Mouse (Mus musculus) MEL (cell line): ENCODE data around the gene Lgr6. TPM values are rescaled to one million over a fixed set of nuclear protein-coding genes. Genes with fewer than 3 reads are reported as not detected.

Source experiments
- DNase-seq: peaks from one replicate; pipeline ENCODE4 v3.0.0; 2011; ENCODE audit warnings: low read depth, low spot score
- H3K27ac ChIP-seq: 2 replicates; pipeline ENCODE4 v1.5.1; 2012; ENCODE audit warnings: low read depth, mild to moderate bottlenecking, control low read depth, low read length, moderate library complexity; ENCODE audit not compliant: control insufficient read depth
- H3K27me3 ChIP-seq, 2 experiments: fragments of 150-350 bp in 1 of 2; sonication (generic) in 1 of 2; 2 replicates each; pipeline ENCODE4 v1.6.1; 2012; ENCODE audit warnings: low read length in 2 of 2, mild to moderate bottlenecking in 2 of 2, improper control_type of control experiment in 1 of 2, moderate library complexity in 1 of 2; ENCODE audit not compliant: insufficient read depth in 2 of 2, control insufficient read depth in 1 of 2
- H3K36me3 ChIP-seq, 2 experiments: 2 replicates each; pipeline ENCODE4 v1.6.1; 2012 to 2014; ENCODE audit warnings: low read length in 2 of 2, improper control_type of control experiment in 1 of 2, inconsistent platforms in 1 of 2, mild to moderate bottlenecking in 1 of 2; ENCODE audit not compliant: insufficient read depth in 2 of 2, control insufficient read depth in 1 of 2
- H3K4me1 ChIP-seq, 2 experiments: fragments of 150-350 bp in 1 of 2; sonication (generic) in 1 of 2; 2 replicates each; pipeline ENCODE4 v1.6.1; 2012; ENCODE audit warnings: low read length in 2 of 2, improper control_type of control experiment in 1 of 2, mild to moderate bottlenecking in 1 of 2; ENCODE audit not compliant: insufficient read depth in 2 of 2, control insufficient read depth in 1 of 2
- H3K4me3 ChIP-seq, 2 experiments: fragments of 150-350 bp in 1 of 2; sonication (generic) in 1 of 2; 2 replicates each; pipeline ENCODE4 v1.5.1; 2012; ENCODE audit warnings: low read depth in 2 of 2, low read length in 2 of 2, mild to moderate bottlenecking in 2 of 2, moderate library complexity in 2 of 2, control low read depth in 1 of 2, improper control_type of control experiment in 1 of 2; ENCODE audit not compliant: control insufficient read depth in 1 of 2, insufficient read depth in 1 of 2
- H3K79me2 ChIP-seq: 2 replicates; pipeline ENCODE4 v1.6.1; 2012; ENCODE audit warnings: mild to moderate bottlenecking, low read length, moderate library complexity; ENCODE audit not compliant: control insufficient read depth, poor library complexity, insufficient read depth
- H3K9ac ChIP-seq: 2 replicates; pipeline ENCODE4 v1.6.1; 2012; ENCODE audit warnings: low read depth, mild to moderate bottlenecking, control low read depth, low read length, moderate library complexity; ENCODE audit not compliant: control insufficient read depth, poor library complexity, severe bottlenecking
- H3K9me3 ChIP-seq: fragments of 150-350 bp; sonication (generic); replicated peaks from 2 replicates; pipeline ENCODE4 v1.6.1; 2012; ENCODE audit warnings: mild to moderate bottlenecking, low read length, improper control_type of control experiment, moderate library complexity; ENCODE audit not compliant: insufficient read depth
- CHD1 ChIP-seq: IDR thresholded peaks from 2 replicates; pipeline ENCODE4 v1.6.1; 2012; ENCODE audit warnings: low read depth, mild to moderate bottlenecking, inconsistent platforms, low read length, improper control_type of control experiment
- CHD2 ChIP-seq: IDR thresholded peaks from 2 replicates; pipeline ENCODE4 v1.6.1; 2011; ENCODE audit warnings: low read length, improper control_type of control experiment
- CTCF ChIP-seq, 3 experiments: IDR thresholded peaks in 2 of 3; conservative IDR thresholded peaks in 1 of 3; 2 replicates each; pipeline ENCODE4 v1.5.1; 2011 to 2012; ENCODE audit warnings: low read length in 3 of 3, low read depth in 2 of 3, mild to moderate bottlenecking in 2 of 3, improper control_type of control experiment in 1 of 3, inconsistent platforms in 1 of 3, mixed read lengths in 1 of 3, moderate library complexity in 1 of 3; ENCODE audit not compliant: control insufficient read depth in 1 of 3, insufficient read depth in 1 of 3, poor library complexity in 1 of 3, severe bottlenecking in 1 of 3
- ETS1 ChIP-seq: IDR thresholded peaks from 2 replicates; pipeline ENCODE4 v1.6.1; 2012; ENCODE audit warnings: low read depth, mild to moderate bottlenecking, inconsistent platforms, low read length, improper control_type of control experiment, moderate library complexity
- GATA1 ChIP-seq: IDR thresholded peaks from 2 replicates; pipeline ENCODE4 v1.6.1; 2011; ENCODE audit warnings: low read depth, low read length, improper control_type of control experiment
- MXI1 ChIP-seq: IDR thresholded peaks from 2 replicates; pipeline ENCODE4 v1.6.1; 2011; ENCODE audit warnings: mild to moderate bottlenecking, low read depth, low read length, improper control_type of control experiment
- MYB ChIP-seq: IDR thresholded peaks from 2 replicates; pipeline ENCODE4 v1.6.1; 2011; ENCODE audit warnings: mild to moderate bottlenecking, low read depth, low read length, improper control_type of control experiment
- MYC ChIP-seq: IDR thresholded peaks from 2 replicates; pipeline ENCODE4 v1.6.1; 2011; ENCODE audit warnings: low read depth, mild to moderate bottlenecking, low read length, improper control_type of control experiment, moderate library complexity
- POLR2A ChIP-seq, 2 experiments: IDR thresholded peaks; 2 replicates each; pipeline ENCODE4 v1.6.1; 2011 to 2012; ENCODE audit warnings: low read length in 2 of 2, mild to moderate bottlenecking in 2 of 2, control low read depth in 1 of 2, improper control_type of control experiment in 1 of 2, low read depth in 1 of 2, moderate library complexity in 1 of 2; ENCODE audit not compliant: control insufficient read depth in 1 of 2, insufficient read depth in 1 of 2, poor library complexity in 1 of 2
- POLR2AphosphoS5 ChIP-seq: IDR thresholded peaks from 2 replicates; pipeline ENCODE4 v1.6.1; 2012; ENCODE audit warnings: low read depth, borderline replicate concordance, mild to moderate bottlenecking, inconsistent platforms, low read length, moderate library complexity, mixed read lengths
- RAD21 ChIP-seq: IDR thresholded peaks from 2 replicates; pipeline ENCODE4 v1.6.1; 2011; ENCODE audit warnings: mild to moderate bottlenecking, low read depth, low read length, improper control_type of control experiment
- SMC3 ChIP-seq: IDR thresholded peaks from 2 replicates; pipeline ENCODE4 v1.6.1; 2011; ENCODE audit warnings: low read depth, low read length, improper control_type of control experiment
- TAL1 ChIP-seq: IDR thresholded peaks from 2 replicates; pipeline ENCODE4 v1.6.1; 2012; ENCODE audit warnings: mild to moderate bottlenecking, inconsistent platforms, low read length, moderate library complexity, mixed read lengths
- TCF12 ChIP-seq: IDR thresholded peaks from 2 replicates; pipeline ENCODE4 v1.6.1; 2014; ENCODE audit warnings: low read depth, mild to moderate bottlenecking, inconsistent platforms, low read length, improper control_type of control experiment, moderate library complexity
- USF1 ChIP-seq: IDR thresholded peaks from 2 replicates; pipeline ENCODE4 v1.6.1; 2014; ENCODE audit warnings: low read depth, mild to moderate bottlenecking, inconsistent platforms, low read length, improper control_type of control experiment, moderate library complexity
- USF2 ChIP-seq, 2 experiments: IDR thresholded peaks; 2 replicates each; pipeline ENCODE4 v1.6.1; 2011 to 2012; ENCODE audit warnings: improper control_type of control experiment in 2 of 2, low read length in 2 of 2, borderline replicate concordance in 1 of 2, inconsistent platforms in 1 of 2, low read depth in 1 of 2, mild to moderate bottlenecking in 1 of 2; ENCODE audit not compliant: insufficient read depth in 1 of 2
- polyA plus RNA-seq, 2 experiments: library from polyadenylated mRNA; stranded (reverse) in 1 of 2; unstranded in 1 of 2; fragments of >175 nt in 1 of 2; fragments of >200 nt in 1 of 2; gene quantifications; 2 replicates each; pipeline versions ENCODE4 v1.2.1 to v1.2.4; 2012; ENCODE audit warnings: low replicate concordance in 2 of 2, low read depth in 1 of 2; ENCODE audit not compliant: insufficient read length in 2 of 2, insufficient read depth in 1 of 2, missing spikeins in 1 of 2
- total RNA-seq: library from RNA; depleted of rRNA; stranded (reverse); fragments of 300-350 nt; gene quantifications from 2 replicates; pipeline ENCODE4 v1.2.3, GENCODE M21; 2012

Gene Lgr6
- total and polyA plus RNA-seq, 3 experiments = 0.04 to 0.10 TPM; not detected in 1

DNA sequence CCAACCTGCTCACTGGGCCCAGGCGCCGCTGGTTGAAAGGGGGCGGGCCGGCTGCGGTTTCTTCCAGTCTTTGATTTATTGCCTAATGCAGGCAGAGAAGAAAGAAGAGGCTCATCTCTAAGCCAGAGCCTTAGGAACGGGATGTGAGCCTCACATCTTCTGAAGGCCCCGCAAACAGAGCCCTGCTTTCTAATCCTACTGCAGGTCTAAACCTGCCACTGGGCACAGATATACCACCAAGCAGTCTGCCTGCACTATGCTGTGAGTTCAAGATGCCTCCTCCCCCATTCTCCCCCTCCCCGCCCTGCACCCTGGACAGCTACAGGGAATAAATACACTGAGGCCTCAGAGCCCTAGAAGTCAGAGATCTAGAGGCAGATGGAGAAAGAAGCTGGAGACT, 35.2 kb downstream of the Lgr6 start:
- Histone ChIP-seq H3K9me3 (no peaks in the 10 kb centered on the region), H3K4me3 (no peak overlapping the region), H3K36me3 (no peaks in the 10 kb centered on the region), H3K27ac (no peak overlapping the region), H3K27me3 (peaks cover 2 to 7% of the 10 kb centered on the region in 2 experiments), H3K4me1 (no peaks in the 10 kb centered on the region), H3K9ac (no peak overlapping the region), H3K79me2 (no peaks in the 10 kb centered on the region)
- TF ChIP-seq CHD2 (no peak), TAL1 (no peak), SMC3 (no peak), USF1 (no peak), POLR2AphosphoS5 (no peak), POLR2A (IDR thresholded peaks at IDR 0.05; ENCODE audit: control insufficient read depth in 1 of 2, insufficient read depth in 1 of 2, low read depth in 1 of 2, low read length in 2 of 2, poor library complexity in 1 of 2) (no peak), RAD21 (no peak), MYB (no peak), ETS1 (no peak), MYC (no peak), TCF12 (no peak), CHD1 (no peak)
- DNase-seq = no peak

DNA sequence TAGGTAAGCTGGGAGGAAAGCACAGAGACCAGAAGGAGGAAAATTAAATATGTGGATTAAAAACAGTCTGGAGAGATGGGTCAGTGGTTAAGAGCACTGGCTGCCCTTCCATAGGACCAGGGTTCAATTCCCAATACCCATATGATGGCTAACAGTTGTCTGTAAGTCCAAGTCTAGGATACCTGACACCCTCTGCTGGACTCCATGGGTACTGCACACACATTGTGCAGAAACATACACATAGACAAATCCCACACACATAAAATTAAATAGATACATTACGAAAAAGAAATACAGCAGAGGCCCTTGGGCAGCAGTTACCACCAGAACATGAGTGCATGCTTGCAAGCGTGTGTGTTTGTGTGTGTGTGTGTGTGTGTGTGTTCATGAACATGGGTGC, 40.6 kb downstream of the Lgr6 start:
- no peaks in the 10 kb centered on the region for H3K4me1 ChIP-seq
- no peak overlapping the region for H3K4me3 ChIP-seq
- H3K27me3 ChIP-seq = peaks cover 6 to 14% of the 10 kb centered on the region in 2 experiments
- H3K27ac ChIP-seq = no peak overlapping the region
- no peaks in the 10 kb centered on the region for H3K79me2 ChIP-seq
- TF ChIP-seq CHD1 (no peak), CTCF (IDR thresholded peaks at IDR 0.05 in 2 of 3, conservative IDR thresholded peaks at IDR 0.05 in 1 of 3; ENCODE audit: control insufficient read depth in 1 of 3, insufficient read depth in 1 of 3, low read depth in 2 of 3, low read length in 3 of 3, poor library complexity in 1 of 3, severe bottlenecking in 1 of 3) (peak in 2 of 3 experiments; percentile 15 to 22; a peak in 2 of 6 replicates)
- TF ChIP-seq, all 39 proteins: peak for 1
- Histone ChIP-seq H3K36me3 (no peaks in the 10 kb centered on the region), H3K9ac (no peak overlapping the region), H3K9me3 (no peaks in the 10 kb centered on the region)
- DNase-seq = peak; percentile 7

DNA sequence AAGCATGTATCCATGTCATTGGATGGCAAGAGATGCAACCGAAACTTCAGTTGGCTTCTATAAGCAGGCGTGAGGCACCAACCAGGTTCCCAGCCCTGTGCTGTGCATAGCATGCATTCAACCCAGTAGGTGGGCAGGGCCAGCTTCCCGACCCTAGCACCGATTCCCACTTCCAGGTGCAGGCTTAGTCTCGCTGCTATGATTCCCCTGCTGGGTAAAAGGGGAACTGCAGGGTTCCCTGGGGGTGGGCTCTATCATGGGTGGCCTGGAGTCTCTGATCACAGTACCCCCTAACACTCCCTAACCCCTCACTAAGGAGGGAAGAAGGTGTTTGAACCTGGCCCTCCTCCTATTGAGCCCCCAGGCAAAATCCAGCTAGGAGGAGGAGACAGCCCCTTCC, 42.1 kb downstream of the Lgr6 start:
- Histone ChIP-seq H3K4me1 (no peaks in the 10 kb centered on the region), H3K79me2 (no peaks in the 10 kb centered on the region), H3K27me3 (peaks cover 5 to 11% of the 10 kb centered on the region in 2 experiments; a peak in 3 of 4 replicates), H3K9me3 (no peaks in the 10 kb centered on the region), H3K27ac (no peak overlapping the region), H3K9ac (no peak overlapping the region), H3K4me3 (no peak overlapping the region), H3K36me3 (no peaks in the 10 kb centered on the region)
- no peak for DNase-seq
- TF ChIP-seq CTCF (IDR thresholded peaks at IDR 0.05 in 2 of 3, conservative IDR thresholded peaks at IDR 0.05 in 1 of 3; ENCODE audit: control insufficient read depth in 1 of 3, insufficient read depth in 1 of 3, low read depth in 2 of 3, low read length in 3 of 3, poor library complexity in 1 of 3, severe bottlenecking in 1 of 3) = peak; percentile 7 to 43 (median 8); a peak in 2 of 6 replicates
- no peak for TF ChIP-seq MXI1
- no peak for TF ChIP-seq USF2 (IDR thresholded peaks at IDR 0.05; ENCODE audit: borderline replicate concordance in 1 of 2, insufficient read depth in 1 of 2, low read depth in 1 of 2, low read length in 2 of 2)
- TF ChIP-seq ETS1 = no peak
- TF ChIP-seq RAD21 = no peak
- no peak for TF ChIP-seq TCF12
- TF ChIP-seq GATA1 = no peak
